Mouse (Mus musculus) CD4-positive, CD25-positive, alpha-beta regulatory T cell, adult 2 months (primary cell): ENCODE results near the gene Hdhd3.

ENCODE experiments used
- DNase-seq: peaks from one replicate; pipeline ENCODE4 v3.0.0-alpha.2; 2012; ENCODE audit warnings: low read depth, low spot score

Gene Hdhd3

GRCm38 (mm10) chr4:62503374-62503970, at the start of gene Hdhd3:
TSS of gene Hdhd3 (minus strand) at chr4:62503467.
- DNase-seq = no peak

DNA sequence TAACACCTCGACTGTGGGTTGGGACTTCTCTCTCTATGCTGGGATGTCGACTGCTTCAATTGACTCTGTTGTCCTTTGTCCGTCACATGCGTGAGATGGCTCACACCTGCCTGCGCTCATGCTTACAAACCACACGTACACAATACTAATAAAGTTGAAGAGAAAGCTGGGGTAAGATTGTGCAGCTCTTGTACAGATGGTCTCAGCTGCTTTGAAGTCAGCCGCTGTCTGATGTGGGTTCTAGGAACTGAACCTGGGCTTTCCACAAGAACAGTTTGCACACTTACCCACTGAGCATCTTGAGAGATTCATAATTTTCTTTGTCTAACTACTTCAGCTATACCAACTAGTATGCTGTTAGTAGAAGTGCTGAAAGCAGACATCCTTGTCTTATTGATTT, 48.7 kb upstream of the Hdhd3 start:
- DNase-seq = peak; percentile 59

DNA sequence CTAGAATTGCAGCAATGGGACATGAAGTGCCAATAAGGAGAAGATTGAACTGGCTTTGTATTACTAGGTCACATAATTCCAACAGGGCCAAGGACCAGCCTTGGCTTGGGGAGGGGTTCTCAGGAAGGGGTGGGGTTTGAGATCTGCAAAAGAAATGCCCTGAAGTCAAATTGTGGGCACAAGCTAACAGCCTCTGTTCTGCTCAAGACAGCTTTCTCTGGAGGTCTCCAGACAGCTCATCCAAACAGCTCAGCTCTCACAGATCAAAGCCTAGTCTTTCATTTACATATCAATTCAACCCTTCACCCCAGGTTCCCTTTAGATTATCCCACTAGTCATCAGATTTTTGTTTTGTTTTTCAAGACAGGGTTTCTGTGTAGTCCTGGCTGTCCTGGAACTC, 41.5 kb upstream of the Hdhd3 start:
- no peak for DNase-seq

DNA sequence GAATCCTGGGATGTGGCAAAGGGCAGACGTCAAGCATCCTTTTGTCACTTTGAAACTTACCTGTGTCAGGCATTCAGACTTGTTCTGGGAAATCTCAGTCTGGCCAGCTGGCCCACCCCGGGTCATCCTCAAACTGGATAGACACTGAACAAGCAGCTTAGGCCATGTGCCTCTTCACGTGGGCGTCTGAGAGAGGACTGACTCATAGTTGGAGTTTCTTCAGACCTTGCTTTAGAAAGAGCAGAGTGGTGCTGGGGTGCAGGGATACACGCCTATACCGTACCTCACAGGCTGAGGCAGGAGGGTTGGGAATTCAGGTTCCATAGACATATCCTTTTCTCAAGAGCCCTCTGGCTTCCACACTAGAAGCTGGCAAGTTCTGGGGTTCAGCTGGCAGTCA, 40.5 kb upstream of the Hdhd3 start:
- no peak for DNase-seq

DNA sequence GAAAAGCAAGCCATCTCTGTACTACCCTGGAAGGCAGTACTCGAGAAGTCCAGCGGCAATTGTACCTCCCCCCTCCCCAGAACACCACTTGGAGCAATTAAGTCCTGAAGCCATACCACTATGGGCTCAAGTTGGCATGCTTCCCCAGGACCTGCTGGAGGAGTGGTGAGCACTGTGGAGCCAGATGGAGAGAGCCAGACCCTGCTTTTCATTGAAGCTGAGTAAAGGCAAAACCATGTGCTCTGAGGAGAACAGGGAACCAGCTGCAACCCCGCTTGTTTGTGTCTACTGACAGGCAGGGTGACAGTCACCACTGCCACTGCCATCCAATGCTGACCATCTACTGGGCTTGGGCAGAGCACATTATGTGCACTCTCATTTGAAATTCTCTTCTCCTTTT, 38.5 kb upstream of the Hdhd3 start:
- no peak for DNase-seq

- DNase-seq = no peak
Observed at GRCm38 (mm10) chr4:62533729-62534128, 30.5 kb upstream of the Hdhd3 start.

DNA sequence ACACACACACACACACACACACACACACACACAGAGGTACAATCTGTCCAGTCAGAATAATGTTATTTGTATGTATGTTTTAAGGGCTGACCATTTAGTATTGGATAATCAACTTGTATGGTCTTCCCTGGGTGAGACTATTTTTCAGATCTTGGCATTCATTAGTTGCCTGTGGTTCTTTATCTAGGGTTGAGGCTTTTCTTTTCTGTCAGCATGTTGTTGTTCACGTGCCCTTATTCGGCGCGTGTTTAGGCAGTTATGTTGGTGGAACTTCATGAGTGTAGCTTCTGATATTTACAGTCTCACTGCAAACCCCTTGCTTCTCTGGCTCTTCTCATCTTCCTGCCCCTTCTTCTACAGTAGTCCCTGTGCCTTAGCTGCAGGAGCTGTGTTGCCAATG, 24.4 kb upstream of the Hdhd3 start:
- DNase-seq = no peak

DNA sequence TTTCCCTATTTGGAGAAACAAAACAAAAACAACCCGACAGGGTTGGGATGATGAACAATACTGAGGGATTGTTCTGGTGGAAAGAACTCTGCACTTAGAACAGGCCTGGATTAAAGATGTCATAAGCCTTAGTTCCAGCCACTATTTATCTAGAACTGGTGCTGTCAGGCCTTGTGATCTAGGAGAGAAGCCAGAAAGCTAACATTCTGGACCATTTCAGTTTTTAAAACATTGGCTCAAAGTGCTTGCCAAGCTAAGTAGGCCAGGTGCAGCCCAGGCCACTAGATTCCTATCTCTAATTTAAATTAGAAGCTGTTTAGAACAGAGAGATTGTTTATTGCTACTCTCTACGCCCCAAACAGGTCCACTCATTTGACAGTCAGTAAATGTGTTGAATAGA, 23.0 kb upstream of the Hdhd3 start:
- DNase-seq = no peak

GRCm38 (mm10) chr4:62525489-62525811, 22.2 kb upstream of the Hdhd3 start:
- DNase-seq = no peak

DNA sequence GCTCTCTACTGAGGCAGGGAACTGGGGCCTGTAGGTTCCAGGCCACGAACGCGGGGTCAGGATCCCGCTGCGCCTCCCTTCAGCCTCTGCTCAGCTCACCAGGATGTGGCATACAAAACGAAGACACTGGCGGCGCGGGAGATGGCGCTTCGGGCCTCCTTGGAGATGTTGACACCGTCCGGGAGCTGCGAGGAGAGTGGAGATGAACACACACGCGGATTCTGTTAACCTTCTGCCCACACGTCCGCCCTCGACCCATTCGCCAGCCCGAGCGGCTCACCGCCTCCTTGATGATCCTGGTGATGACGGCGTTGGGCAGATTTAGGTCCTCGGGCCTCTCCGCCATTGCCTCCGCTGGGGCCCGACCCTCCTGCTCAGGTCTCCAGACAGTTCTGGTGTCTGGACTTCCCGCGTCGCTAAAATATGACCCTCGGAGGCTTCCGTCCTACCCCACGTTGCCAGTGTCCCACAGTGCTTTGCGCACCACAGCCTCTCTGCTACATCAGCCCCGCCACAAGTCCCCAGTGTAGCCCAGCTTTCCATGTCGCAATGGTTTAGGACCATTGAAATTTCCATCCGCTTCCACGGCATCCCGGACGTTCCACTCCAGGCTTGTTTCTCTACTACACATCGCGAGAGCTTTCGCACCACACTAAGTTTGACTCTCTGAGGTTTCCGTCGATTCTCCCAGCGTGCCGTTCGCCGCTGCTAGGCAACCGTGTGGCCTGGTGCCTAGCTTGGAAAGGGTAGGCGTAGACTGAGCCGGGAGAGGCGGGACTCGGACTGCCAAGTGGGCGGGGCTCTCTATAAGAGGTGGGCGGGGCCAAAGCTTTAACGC, 21.6 kb upstream of the Hdhd3 start, which contains the start of the genes Pole3 and 4933430I17Rik:
Gene Pole3 (minus strand): TSS at position 418 of the 838 bp plus-strand sequence.
Gene 4933430I17Rik (plus strand): TSS at position 719 of the 838 bp plus-strand sequence.
- peak; percentile 98 for DNase-seq

DNA sequence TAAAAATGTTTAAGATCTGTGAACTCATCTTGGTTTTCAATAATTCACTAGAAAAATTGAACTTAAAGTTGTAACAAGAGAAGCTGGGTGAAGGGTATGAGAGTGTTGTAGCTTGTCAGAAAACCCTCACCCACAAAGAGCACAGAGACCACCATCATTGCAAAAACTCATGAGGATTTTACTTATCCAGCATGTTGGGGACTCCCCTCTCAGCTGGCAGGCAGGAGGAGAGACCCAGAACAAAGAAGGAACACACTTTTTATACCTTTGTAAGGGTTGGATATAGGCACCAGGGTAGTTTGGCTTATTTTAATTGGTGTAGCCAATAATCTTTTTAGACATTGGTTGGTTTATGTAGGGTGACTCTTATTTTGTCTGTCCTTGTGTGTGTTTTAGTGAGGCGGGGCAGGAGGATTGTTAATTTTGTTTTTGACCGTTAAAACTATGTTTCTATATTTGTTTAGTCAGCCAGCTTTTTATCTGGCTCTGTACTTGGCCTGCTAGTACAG, 17.7 kb upstream of the Hdhd3 start:
- DNase-seq = no peak

- DNase-seq = peak; percentile 81
Observed at GRCm38 (mm10) chr4:62519849-62520233, 16.6 kb upstream of the Hdhd3 start, which contains the start of gene Alad. TSS of gene Alad (minus strand) at chr4:62519918.

DNA sequence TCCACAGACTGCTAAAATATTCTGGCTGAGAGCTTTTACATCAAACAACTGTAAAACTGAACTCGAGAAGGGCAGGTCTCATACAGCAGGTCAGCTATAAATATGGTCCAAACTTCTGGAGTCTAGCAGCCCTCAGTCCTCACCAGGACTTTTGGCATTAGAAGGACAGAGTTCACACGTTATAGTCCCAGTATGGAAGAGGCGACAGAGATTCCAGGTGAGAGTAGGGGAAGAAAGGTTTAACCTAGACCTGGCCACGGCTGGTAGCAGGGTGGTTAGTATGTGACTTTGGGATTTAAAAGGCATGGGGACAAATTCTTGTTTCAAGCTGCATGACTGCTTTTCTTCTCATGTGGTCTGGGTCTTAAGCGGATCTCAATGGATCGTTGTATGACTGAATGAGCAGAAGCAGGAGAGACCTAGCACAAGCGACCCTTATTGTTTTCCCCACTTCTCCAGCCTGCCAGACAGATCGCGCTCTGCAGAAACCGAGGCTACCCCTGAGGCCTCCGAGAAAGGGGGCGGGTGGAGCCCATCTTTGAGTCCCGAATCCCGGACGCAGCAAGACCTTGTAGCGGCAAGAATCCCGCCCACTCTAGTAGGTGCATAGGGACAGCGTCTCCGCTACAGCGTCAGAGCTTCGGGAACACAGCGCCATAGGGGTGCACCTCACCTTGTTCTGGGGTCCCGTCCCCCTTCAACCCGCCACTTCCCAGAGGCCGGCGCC, 16.0 kb upstream of the Hdhd3 start:
- no peak for DNase-seq

DNA sequence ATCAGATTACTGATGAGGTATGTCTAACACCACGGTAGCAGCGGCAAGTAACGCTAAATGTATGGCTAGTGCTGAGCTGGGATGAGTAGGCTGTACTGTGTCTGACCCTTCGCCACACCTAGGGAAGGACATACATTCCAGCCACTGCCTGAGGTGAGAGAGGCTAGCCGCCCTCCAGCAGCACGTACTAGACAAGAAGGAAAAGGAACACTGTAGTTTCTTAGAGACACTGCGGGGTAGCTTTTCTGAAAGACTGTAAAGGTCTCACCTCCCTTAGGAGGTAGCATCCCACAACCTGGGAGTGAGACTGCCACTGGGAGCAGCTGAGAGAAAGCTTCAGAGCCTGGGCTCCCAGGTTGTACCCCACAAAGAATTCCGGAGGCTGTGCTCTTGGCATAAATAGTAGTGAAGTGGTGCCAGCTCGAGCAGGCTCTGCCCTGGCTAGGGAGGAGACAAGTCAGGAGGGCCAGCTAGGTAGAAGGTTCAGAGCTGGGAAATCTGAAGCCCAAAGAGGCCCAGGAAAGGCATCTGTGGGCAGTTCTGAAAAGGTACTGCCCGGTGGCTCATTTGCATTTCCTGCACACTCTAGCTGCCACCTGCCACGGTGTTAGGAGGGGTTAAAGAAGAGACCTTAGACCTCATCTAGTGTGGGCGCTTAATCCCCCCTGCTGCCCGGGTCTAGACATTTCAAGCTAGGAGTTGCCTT, 15.3 kb upstream of the Hdhd3 start:
- DNase-seq = peak; percentile 34

- DNase-seq = no peak
Observed at GRCm38 (mm10) chr4:62517538-62518415, 14.5 kb upstream of the Hdhd3 start.

DNA sequence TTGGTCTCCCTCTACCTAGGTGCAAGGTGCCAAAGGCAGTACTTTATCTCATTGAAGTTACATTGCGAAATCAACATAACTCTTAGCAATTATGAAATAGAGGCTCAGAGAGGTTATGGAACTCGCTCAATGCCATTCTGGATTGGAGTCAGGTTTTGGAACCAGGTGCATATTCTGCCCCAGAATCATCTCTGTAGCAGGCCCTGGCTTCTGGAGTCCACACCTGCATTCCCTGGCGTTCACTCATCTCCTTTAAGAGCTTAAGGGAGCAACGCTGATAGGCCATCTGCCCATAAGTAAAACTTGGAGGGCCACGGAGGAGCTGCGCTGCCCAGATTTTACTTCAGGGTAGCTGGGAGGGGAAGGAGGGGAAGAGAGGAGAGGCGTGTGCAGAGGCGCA, 13.8 kb upstream of the Hdhd3 start:
- no peak for DNase-seq

- no peak for DNase-seq
Observed at GRCm38 (mm10) chr4:62516579-62516978, 13.3 kb upstream of the Hdhd3 start.

- no peak for DNase-seq
Observed at GRCm38 (mm10) chr4:62516079-62516478, 12.8 kb upstream of the Hdhd3 start.

DNA sequence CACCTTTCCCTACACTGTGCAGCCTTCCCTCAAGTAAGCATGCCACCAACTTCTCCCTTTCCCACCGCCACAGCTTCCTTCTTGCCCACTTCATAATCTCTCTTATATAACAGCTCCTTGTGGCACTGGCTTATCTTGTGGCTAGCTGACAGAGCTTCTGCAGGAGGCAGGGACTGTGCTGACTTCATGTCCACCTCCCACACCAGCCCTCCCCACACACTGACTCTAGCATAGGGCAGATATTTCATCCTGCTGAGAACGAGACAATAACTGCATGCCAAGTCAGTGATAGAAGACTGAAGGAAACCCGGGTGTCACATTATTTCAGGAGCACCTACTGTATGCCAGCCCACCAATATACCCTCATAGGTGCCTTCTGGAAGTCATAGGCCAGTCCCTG, 12.2 kb upstream of the Hdhd3 start:
- no peak for DNase-seq

DNA sequence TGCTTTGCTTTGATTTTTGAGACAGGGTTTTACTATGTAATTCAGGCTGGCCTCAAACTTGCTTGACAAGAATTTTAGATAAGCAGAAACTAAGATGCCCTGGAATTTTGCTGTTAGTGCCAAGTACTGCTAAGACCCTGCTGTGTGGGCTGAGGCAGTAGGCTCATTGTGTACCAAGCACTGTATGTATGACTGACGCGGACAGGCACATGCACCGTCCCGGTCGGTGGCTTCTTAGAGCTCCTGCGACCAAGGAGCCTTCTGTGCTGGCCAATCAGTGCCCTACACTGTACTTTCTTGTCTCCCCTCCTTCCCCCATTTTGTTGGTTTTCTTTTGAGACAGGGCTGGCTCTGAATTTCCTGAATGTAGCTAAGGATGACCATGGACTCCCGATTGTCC, 11.7 kb upstream of the Hdhd3 start:
- DNase-seq = no peak
